Mouse (Mus musculus) thymus, adult 2 months (tissue): ENCODE data around the gene Mfsd4b1. TPM values are rescaled to one million over a fixed set of nuclear protein-coding genes. Genes with fewer than 3 reads are reported as not detected.

Source experiments
- DNase-seq: peaks from one replicate; pipeline ENCODE4 v3.0.0; 2021
- H3K27ac ChIP-seq: fragments of 200-500 bp; 2 replicates; pipeline ENCODE4 v1.5.1; 2012; ENCODE audit warnings: low read length, control low read depth; ENCODE audit not compliant: control insufficient read depth, insufficient read depth
- H3K27me3 ChIP-seq: fragments of 200-500 bp; 2 replicates; pipeline ENCODE4 v1.6.1; 2012; ENCODE audit warnings: mild to moderate bottlenecking, low read length, moderate library complexity, mixed read lengths; ENCODE audit not compliant: control insufficient read depth, insufficient read depth
- H3K36me3 ChIP-seq: fragments of 200-500 bp; 2 replicates; pipeline ENCODE4 v1.6.1; 2012; ENCODE audit warnings: mild to moderate bottlenecking, low read length, moderate library complexity; ENCODE audit not compliant: control insufficient read depth, insufficient read depth
- H3K4me1 ChIP-seq: fragments of 200-500 bp; replicated peaks from 2 replicates; pipeline ENCODE4 v1.6.1; 2012; ENCODE audit warnings: low read length; ENCODE audit not compliant: control insufficient read depth, insufficient read depth
- H3K4me3 ChIP-seq: fragments of 200-500 bp; 2 replicates; pipeline ENCODE4 v1.5.1; 2012; ENCODE audit warnings: mild to moderate bottlenecking, low read length, control low read depth, moderate library complexity; ENCODE audit not compliant: control insufficient read depth, insufficient read depth
- CTCF ChIP-seq: fragments of 200-500 bp; IDR thresholded peaks from 2 replicates; pipeline ENCODE4 v1.5.1; 2012; ENCODE audit warnings: mild to moderate bottlenecking, control low read depth, low read length, moderate library complexity, borderline replicate concordance; ENCODE audit not compliant: control insufficient read depth, poor library complexity, insufficient read depth; ENCODE audit errors: extremely low read depth
- POLR2A ChIP-seq: fragments of 200-500 bp; IDR thresholded peaks from 2 replicates; pipeline ENCODE4 v1.6.1; 2012; ENCODE audit warnings: mild to moderate bottlenecking, low read length, control low read depth, moderate library complexity; ENCODE audit not compliant: control insufficient read depth, poor library complexity, insufficient read depth; ENCODE audit errors: extremely low read depth
- WGBS: fragments of 180-500 bp; shearing (Covaris S2); methylation state at CpG from one replicate; pipeline ENCODE4 v1.1.7; 2018; 5-methylcytosine and 5-hydroxymethylcytosine counted together
- polyA plus RNA-seq: library from polyadenylated mRNA; depleted of rRNA; stranded (reverse); fragments of >200 nt; gene quantifications from 2 replicates; pipeline ENCODE4 v1.2.3, GENCODE M21; 2012; rRNA removed

The Mfsd4b1 gene
- polyA plus RNA-seq, 1 experiment, result 0.96 TPM

DNA sequence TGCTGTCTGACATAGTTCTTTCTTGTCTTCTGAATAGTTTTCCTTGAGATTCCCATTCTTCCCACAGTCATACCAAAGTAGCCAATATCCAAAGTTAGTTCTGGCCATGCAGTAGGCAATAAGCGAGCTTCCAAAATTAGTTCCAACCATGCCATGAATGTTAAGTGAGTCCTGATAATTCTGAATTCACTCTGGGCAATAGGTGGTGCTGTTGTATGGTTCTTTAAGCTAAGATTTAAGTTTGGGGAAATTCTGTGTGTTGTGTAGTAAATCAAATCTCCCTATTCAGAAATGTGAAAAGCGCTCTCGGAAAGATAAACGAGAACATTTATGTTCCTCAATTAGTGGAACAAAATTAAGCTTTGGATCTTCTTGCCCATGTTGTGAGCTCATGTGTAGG is 66.8 kb downstream of the Mfsd4b1 start:
- Histone ChIP-seq H3K27ac (no peak overlapping the region), H3K4me1 (peaks cover 6% of the 10 kb centered on the region; the same call in 1 of the 2 replicates), H3K36me3 (no peaks in the 10 kb centered on the region), H3K27me3 (no peaks in the 10 kb centered on the region), H3K4me3 (no peak overlapping the region)
- TF ChIP-seq CTCF (no peak), POLR2A (no peak)
- DNase-seq, result no peak
- WGBS, result 36% methylated on average over 4 of the region's 4 CpGs

DNA sequence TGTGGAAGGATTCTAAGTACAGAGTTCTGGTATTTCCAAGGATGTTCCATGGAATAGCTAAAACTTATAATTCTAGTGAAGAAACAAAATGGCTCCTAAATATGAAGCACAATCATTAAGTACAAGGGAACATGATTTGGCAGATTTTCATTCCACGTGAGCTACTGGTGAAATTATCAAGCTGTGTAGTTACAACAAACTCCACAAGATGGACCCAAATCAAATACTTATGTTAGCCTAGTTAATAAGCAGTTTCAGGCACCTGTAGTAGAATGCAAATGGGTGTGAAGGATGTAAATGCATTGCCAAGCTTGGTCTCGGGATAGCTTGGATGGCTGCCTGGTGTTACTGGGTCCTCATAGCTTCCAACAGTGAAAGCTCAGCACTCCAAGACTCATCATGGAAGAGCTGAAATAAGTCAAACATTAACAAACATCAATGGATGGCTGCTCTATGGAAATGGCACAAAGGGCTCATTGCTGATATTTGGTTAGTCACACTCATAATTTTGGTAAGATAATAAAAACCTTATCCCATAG is 68.7 kb downstream of the Mfsd4b1 start:
- DNase-seq, result no peak
- Histone ChIP-seq H3K4me1 (peaks cover 6% of the 10 kb centered on the region; the same call in 1 of the 2 replicates), H3K27me3 (no peaks in the 10 kb centered on the region), H3K36me3 (no peaks in the 10 kb centered on the region), H3K4me3 (no peak overlapping the region), H3K27ac (no peak overlapping the region)
- TF ChIP-seq POLR2A (no peak), CTCF (no peak)
- WGBS, result 63% methylated on average over 2 of the region's 2 CpGs

DNA sequence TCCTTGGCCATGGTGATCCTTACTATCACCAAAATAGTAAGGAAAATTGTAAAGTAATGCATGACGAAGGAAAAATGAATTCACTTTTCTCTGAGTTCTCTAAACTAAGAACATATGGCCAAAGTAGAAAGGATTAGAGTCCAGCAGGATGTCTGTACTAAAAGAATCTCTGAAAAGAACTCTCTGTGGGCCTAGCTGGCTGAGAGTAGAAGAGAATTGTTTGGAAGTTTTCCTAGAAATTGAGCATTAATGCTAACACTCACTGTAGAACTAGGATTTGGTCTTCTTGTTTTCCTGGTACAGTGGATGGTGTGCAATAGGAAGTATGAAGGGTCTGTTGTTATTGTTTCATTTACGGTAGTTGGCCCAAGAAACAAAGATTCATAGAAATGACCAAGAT is 69.9 kb downstream of the Mfsd4b1 start:
- Histone ChIP-seq H3K27me3 (no peaks in the 10 kb centered on the region), H3K4me1 (peaks cover 6% of the 10 kb centered on the region; the same call in 1 of the 2 replicates), H3K27ac (no peak overlapping the region), H3K36me3 (no peaks in the 10 kb centered on the region), H3K4me3 (no peak overlapping the region)
- TF ChIP-seq CTCF, result no peak
- no peak for TF ChIP-seq POLR2A
- 93% methylated on average over 2 of the region's 2 CpGs for WGBS
- DNase-seq, result no peak

Other genes starting within 250 kb of the Mfsd4b1 start
- gene Mfsd4b4, start 126.0 kb downstream of the Mfsd4b1 start, polyA plus RNA-seq, result 4.1 and 4.9 TPM in 2 replicates
- 0.23 and 0.26 TPM in 2 replicates for gene Mfsd4b2, start 98.3 kb downstream of the Mfsd4b1 start, polyA plus RNA-seq
- 0.82 and 1.2 TPM in 2 replicates for gene Mfsd4b3, start 65.1 kb downstream of the Mfsd4b1 start, polyA plus RNA-seq
- gene Mfsd4b5, start 38.6 kb downstream of the Mfsd4b1 start, polyA plus RNA-seq, result 0.19 and 0.59 TPM in 2 replicates
- gene Slc16a10, start 117.0 kb upstream of the Mfsd4b1 start, polyA plus RNA-seq, result 45.4 and 50.0 TPM in 2 replicates
- 3.0 and 3.9 TPM in 2 replicates for gene Rpf2, start 221.8 kb upstream of the Mfsd4b1 start, polyA plus RNA-seq
- 8.5 and 9.3 TPM in 2 replicates for gene Gtf3c6, start 232.8 kb upstream of the Mfsd4b1 start, polyA plus RNA-seq